In genomic region chr2:164845782-164846181, GRCm38 (mm10) we compare ENCODE assay signal across 14 mouse cellular contexts. TPM values are rescaled to one million over a fixed set of nuclear protein-coding genes. Genes with fewer than 3 reads are reported as not detected.
DNase-seq lines count a peak whose midpoint lies in the region; ATAC-seq and TF ChIP-seq lines count a peak whose summit lies in the region.
"Had no signal": no experiment of that assay in that cellular context is flagged by ENCODE, and none has a peak within 500 bp of the region (broad histone marks: within the 10 kb centered on the region; RNA-seq: fewer than 3 reads in every experiment).

No protein-coding gene starts in this region.

- DNase-seq in forebrain, postnatal 0 days: no peak
- no peak for DNase-seq in forebrain, embryonic 11.5 days (ENCODE audit: low spot score)
- DNase-seq in lung, adult 2 months: no peak
- no peak for DNase-seq in lung, adult 18-20 months
- DNase-seq in urinary bladder, postnatal 10 days (ENCODE audit: low spot score): no peak
- DNase-seq: gastrocnemius, postnatal 10 days; left cerebral cortex, postnatal 4 days had no signal

- H3K9ac ChIP-seq in forebrain, postnatal 0 days: no peak overlapping the region
- no peak overlapping the region for H3K9ac ChIP-seq in forebrain, embryonic 11.5 days (ENCODE audit: low read length)
- H3K9ac ChIP-seq: hindbrain, embryonic 15.5 days had no signal

- peak; percentile 49; the same call in 1 of the 2 replicates for TF ChIP-seq CTCF in forebrain, postnatal 0 days (IDR thresholded peaks at IDR 0.05; ENCODE audit: low read depth)
- peak; percentile 40 for TF ChIP-seq CTCF in lung, adult 2 months (IDR thresholded peaks at IDR 0.05; ENCODE audit: insufficient read depth, low read length)
- peak; percentile 90 for TF ChIP-seq CTCF in E14TG2a.4 (conservative IDR thresholded peaks at IDR 0.05; ENCODE audit: low read length)

- H3K27me3 ChIP-seq in forebrain, postnatal 0 days (ENCODE audit: insufficient read depth, low read length): no peaks in the 10 kb centered on the region
- no peaks in the 10 kb centered on the region for H3K27me3 ChIP-seq in forebrain, embryonic 11.5 days (ENCODE audit: control insufficient read depth, insufficient read depth, low read length)
- H3K27me3 ChIP-seq in E14TG2a.4 (ENCODE audit: insufficient read depth, low read length): no peaks in the 10 kb centered on the region
- H3K27me3 ChIP-seq: hindbrain, embryonic 15.5 days had no signal

- no peaks in the 10 kb centered on the region for H3K9me3 ChIP-seq in forebrain, postnatal 0 days (ENCODE audit: low read length)
- H3K9me3 ChIP-seq in forebrain, embryonic 11.5 days (ENCODE audit: control insufficient read depth, low read length): no peaks in the 10 kb centered on the region
- no peaks in the 10 kb centered on the region for H3K9me3 ChIP-seq in E14TG2a.4 (ENCODE audit: low read length)
- H3K9me3 ChIP-seq: hindbrain, embryonic 15.5 days had no signal

- ATAC-seq in forebrain, postnatal 0 days: no peak
- ATAC-seq in forebrain, embryonic 11.5 days (replicated peaks; ENCODE audit: low FRiP score): no peak
- 0 out of 2 replicates have a peak, but pooled peaks have one; percentile 34 for ATAC-seq in megakaryocyte progenitor cell, adult 5-6 weeks (replicated peaks; ENCODE audit: poor library complexity)
- ATAC-seq in erythroid progenitor cell, adult 5-6 weeks (replicated peaks; ENCODE audit: low FRiP score, poor library complexity, severe bottlenecking): no peak

- no peak overlapping the region for H3K4me2 ChIP-seq in forebrain, postnatal 0 days (ENCODE audit: low read depth)
- H3K4me2 ChIP-seq in forebrain, embryonic 11.5 days (ENCODE audit: low read depth, low read length, severe bottlenecking): no peak overlapping the region
- H3K4me2 ChIP-seq: hindbrain, embryonic 15.5 days had no signal

- no peaks in the 10 kb centered on the region for H3K4me1 ChIP-seq in forebrain, postnatal 0 days (ENCODE audit: insufficient read depth)
- H3K4me1 ChIP-seq in forebrain, embryonic 11.5 days (replicated peaks; ENCODE audit: control insufficient read depth, insufficient read depth, low read length): no peaks in the 10 kb centered on the region
- H3K4me1 ChIP-seq in lung, adult 2 months (ENCODE audit: control insufficient read depth, insufficient read depth, low read length): no peaks in the 10 kb centered on the region
- peaks cover 36% of the 10 kb centered on the region for H3K4me1 ChIP-seq in E14TG2a.4 (replicated peaks; ENCODE audit: low read depth, low read length)
- H3K4me1 ChIP-seq: hindbrain, embryonic 15.5 days had no signal

- 59% methylated on average over 3 of the region's 3 CpGs for WGBS in forebrain, postnatal 0 days
- WGBS in forebrain, embryonic 11.5 days: 53% methylated on average over 3 of the region's 3 CpGs
- 58% methylated on average over 3 of the region's 3 CpGs for WGBS in lung, adult 2 months

- no peak overlapping the region for H3K4me3 ChIP-seq in forebrain, postnatal 0 days (ENCODE audit: low read depth, low read length)
- no peak overlapping the region for H3K4me3 ChIP-seq in forebrain, embryonic 11.5 days (ENCODE audit: low read depth, low read length)
- H3K4me3 ChIP-seq in lung, adult 2 months (replicated peaks; ENCODE audit: extremely low read depth, low read depth, low read length): no peak overlapping the region
- H3K4me3 ChIP-seq in E14TG2a.4 (replicated peaks; ENCODE audit: low read length): no peak overlapping the region
- H3K4me3 ChIP-seq: hindbrain, embryonic 15.5 days; myocyte had no signal

- no peak overlapping the region for H3K27ac ChIP-seq in forebrain, postnatal 0 days (ENCODE audit: low read depth, low read length)
- no peak overlapping the region for H3K27ac ChIP-seq in forebrain, embryonic 11.5 days (ENCODE audit: low read depth, low read length)
- H3K27ac ChIP-seq: hindbrain, embryonic 15.5 days; macrophage had no signal

- H3K36me3 ChIP-seq in forebrain, postnatal 0 days (ENCODE audit: insufficient read depth): no peaks in the 10 kb centered on the region
- no peaks in the 10 kb centered on the region; the same call in 1 of the 2 replicates for H3K36me3 ChIP-seq in forebrain, embryonic 11.5 days (ENCODE audit: control insufficient read depth, insufficient read depth, low read length)
- peaks cover 96% of the 10 kb centered on the region for H3K36me3 ChIP-seq in E14TG2a.4 (ENCODE audit: insufficient read depth, low read length)
- H3K36me3 ChIP-seq: hindbrain, embryonic 15.5 days had no signal

- TF ChIP-seq POLR2A in lung, adult 2 months (IDR thresholded peaks at IDR 0.05; ENCODE audit: borderline replicate concordance, extremely low read depth, low read depth, low read length): no peak

RNA-seq across cellular contexts. Expression of gene Pltp, which starts 11.7 kb away (rescaled TPM):
- 28.2 and 43.4 TPM in 2 replicates for total RNA-seq in forebrain, postnatal 0 days (2014; rRNA removed)
- polyA plus RNA-seq in forebrain, postnatal 0 days (2015; fragmentation: Nextera tagmentation; extraction: Ambion mirVana): 67.9 and 80.7 TPM in 2 replicates
- 43.2 and 50.1 TPM in 2 replicates for polyA plus RNA-seq in forebrain, embryonic 11.5 days (2014; fragmentation: Nextera tagmentation; extraction: Ambion mirVana)
- 873 and 1,096 TPM in 2 replicates for polyA plus RNA-seq in lung, adult 2 months (2012; rRNA removed)
- total RNA-seq in megakaryocyte progenitor cell, adult 5-6 weeks (2015): 0.10 TPM in 1 of 2 replicates, not detected in the other
- not detected in 2 replicates for total RNA-seq in megakaryocyte progenitor cell, adult 5-6 weeks (2017)
- total RNA-seq in erythroid progenitor cell, adult 5-6 weeks (2015; ENCODE audit: low replicate concordance): 1.3 and 5.0 TPM in 2 replicates
- total RNA-seq in erythroid progenitor cell, adult 5-6 weeks (2017; ENCODE audit: low replicate concordance): 0.23 TPM in 1 of 2 replicates, not detected in the other

RNA-seq across cellular contexts. Expression of gene Neurl2, which starts 12.5 kb away (rescaled TPM):
- 5.0 and 5.4 TPM in 2 replicates for total RNA-seq in forebrain, postnatal 0 days (2014; rRNA removed)
- 4.7 and 6.4 TPM in 2 replicates for polyA plus RNA-seq in forebrain, postnatal 0 days (2015; fragmentation: Nextera tagmentation; extraction: Ambion mirVana)
- 3.2 and 4.5 TPM in 2 replicates for polyA plus RNA-seq in forebrain, embryonic 11.5 days (2014; fragmentation: Nextera tagmentation; extraction: Ambion mirVana)
- 14.8 and 17.9 TPM in 2 replicates for polyA plus RNA-seq in lung, adult 2 months (2012; rRNA removed)
- 3.4 and 4.3 TPM in 2 replicates for total RNA-seq in megakaryocyte progenitor cell, adult 5-6 weeks (2015)
- 0.57 and 1.9 TPM in 2 replicates for total RNA-seq in megakaryocyte progenitor cell, adult 5-6 weeks (2017)
- total RNA-seq in erythroid progenitor cell, adult 5-6 weeks (2015; ENCODE audit: low replicate concordance): not detected in 2 replicates
- total RNA-seq in erythroid progenitor cell, adult 5-6 weeks (2017; ENCODE audit: low replicate concordance): 1.2 TPM in 1 of 2 replicates, not detected in the other

RNA-seq across cellular contexts. Expression of gene Ctsa, which starts 13.1 kb away (rescaled TPM):
- total RNA-seq in forebrain, postnatal 0 days (2014; rRNA removed): 86.2 and 93.8 TPM in 2 replicates
- 83.5 and 95.3 TPM in 2 replicates for polyA plus RNA-seq in forebrain, postnatal 0 days (2015; fragmentation: Nextera tagmentation; extraction: Ambion mirVana)
- 82.4 and 83.3 TPM in 2 replicates for polyA plus RNA-seq in forebrain, embryonic 11.5 days (2014; fragmentation: Nextera tagmentation; extraction: Ambion mirVana)
- 289 and 294 TPM in 2 replicates for polyA plus RNA-seq in lung, adult 2 months (2012; rRNA removed)
- total RNA-seq in megakaryocyte progenitor cell, adult 5-6 weeks (2015): 69.5 and 69.8 TPM in 2 replicates
- total RNA-seq in megakaryocyte progenitor cell, adult 5-6 weeks (2017): 71.5 and 77.0 TPM in 2 replicates
- total RNA-seq in erythroid progenitor cell, adult 5-6 weeks (2015; ENCODE audit: low replicate concordance): 34.0 and 35.3 TPM in 2 replicates
- 38.9 and 43.0 TPM in 2 replicates for total RNA-seq in erythroid progenitor cell, adult 5-6 weeks (2017; ENCODE audit: low replicate concordance)

RNA-seq across cellular contexts. Expression of gene Spata25, which starts 17.4 kb away (rescaled TPM):
- 0.62 and 1.00 TPM in 2 replicates for total RNA-seq in forebrain, postnatal 0 days (2014; rRNA removed)
- polyA plus RNA-seq in forebrain, postnatal 0 days (2015; fragmentation: Nextera tagmentation; extraction: Ambion mirVana): not detected in 2 replicates
- not detected in 2 replicates for polyA plus RNA-seq in forebrain, embryonic 11.5 days (2014; fragmentation: Nextera tagmentation; extraction: Ambion mirVana)
- 0.54 and 1.1 TPM in 2 replicates for polyA plus RNA-seq in lung, adult 2 months (2012; rRNA removed)
- total RNA-seq in megakaryocyte progenitor cell, adult 5-6 weeks (2015): not detected in 2 replicates
- not detected in 2 replicates for total RNA-seq in megakaryocyte progenitor cell, adult 5-6 weeks (2017)
- not detected in 2 replicates for total RNA-seq in erythroid progenitor cell, adult 5-6 weeks (2015; ENCODE audit: low replicate concordance)
- not detected in 2 replicates for total RNA-seq in erythroid progenitor cell, adult 5-6 weeks (2017; ENCODE audit: low replicate concordance)
- polyA plus RNA-seq: heart, embryonic 14.5 days; macrophage had no signal

RNA-seq across cellular contexts. Expression of gene Zswim1, which starts 23.3 kb away (rescaled TPM):
- 11.2 and 18.6 TPM in 2 replicates for total RNA-seq in forebrain, postnatal 0 days (2014; rRNA removed)
- polyA plus RNA-seq in forebrain, postnatal 0 days (2015; fragmentation: Nextera tagmentation; extraction: Ambion mirVana): 27.5 and 32.6 TPM in 2 replicates
- polyA plus RNA-seq in forebrain, embryonic 11.5 days (2014; fragmentation: Nextera tagmentation; extraction: Ambion mirVana): 26.4 and 29.9 TPM in 2 replicates
- 9.8 and 10.3 TPM in 2 replicates for polyA plus RNA-seq in lung, adult 2 months (2012; rRNA removed)
- total RNA-seq in megakaryocyte progenitor cell, adult 5-6 weeks (2015): 6.3 and 9.0 TPM in 2 replicates
- 3.1 and 4.4 TPM in 2 replicates for total RNA-seq in megakaryocyte progenitor cell, adult 5-6 weeks (2017)
- 1.1 and 5.4 TPM in 2 replicates for total RNA-seq in erythroid progenitor cell, adult 5-6 weeks (2015; ENCODE audit: low replicate concordance)
- total RNA-seq in erythroid progenitor cell, adult 5-6 weeks (2017; ENCODE audit: low replicate concordance): 0.30 TPM in 1 of 2 replicates, not detected in the other

Comparison
In these comparisons a context has a peak if more than half of its experiments do, and no peak if none do; other contexts are left out.
1. CTCF ChIP-seq: peak in every context shown above with its lines; median percentile 90 in E14TG2a.4; 49 in forebrain, postnatal 0 days; 40 in lung, adult 2 months.